Mouse (Mus musculus): ENCODE results near the gene A130010J15Rik. TPM values are rescaled to one million over a fixed set of nuclear protein-coding genes. Genes with fewer than 3 reads are reported as not detected.

Gene A130010J15Rik
- total RNA-seq, 1 experiment from 2014 or later = 2.8 TPM

GRCm38 (mm10) chr1:193200640-193201382 lies 33.0 kb downstream of the A130010J15Rik start:
- no peak for DNase-seq

- DNase-seq = peak; percentile 32
Observed at GRCm38 (mm10) chr1:193201383-193201778, 33.5 kb downstream of the A130010J15Rik start, which contains the start of gene Traf3ip3. Gene Traf3ip3, minus strand, starts transcription at chr1:193201703.

GRCm38 (mm10) chr1:193203821-193204220 lies 36.0 kb downstream of the A130010J15Rik start:
- DNase-seq = no peak

GRCm38 (mm10) chr1:193205431-193205830 lies 37.6 kb downstream of the A130010J15Rik start:
- DNase-seq = no peak

- no peak for DNase-seq
Observed at GRCm38 (mm10) chr1:193207503-193207902, 39.7 kb downstream of the A130010J15Rik start, which contains the start of gene Lamb3. Gene Lamb3, plus strand, starts transcription at chr1:193207699.

GRCm38 (mm10) chr1:193208178-193208577 lies 40.3 kb downstream of the A130010J15Rik start:
- peak; percentile 63 for DNase-seq

GRCm38 (mm10) chr1:193211371-193211770 lies 43.5 kb downstream of the A130010J15Rik start:
- no peak for DNase-seq

GRCm38 (mm10) chr1:193214053-193214452 lies 46.2 kb downstream of the A130010J15Rik start:
- no peak for DNase-seq

- DNase-seq = no peak
Observed at GRCm38 (mm10) chr1:193216000-193216399, 48.2 kb downstream of the A130010J15Rik start.

GRCm38 (mm10) chr1:193220408-193220807 lies 52.6 kb downstream of the A130010J15Rik start:
- no peak for DNase-seq

GRCm38 (mm10) chr1:193225531-193225930 lies 57.7 kb downstream of the A130010J15Rik start:
- no peak for DNase-seq

GRCm38 (mm10) chr1:193226114-193226513 lies 58.3 kb downstream of the A130010J15Rik start:
- DNase-seq = no peak

GRCm38 (mm10) chr1:193226724-193227522 lies 59.1 kb downstream of the A130010J15Rik start:
- DNase-seq = peak; percentile 25

Other genes starting within 250 kb of the A130010J15Rik start
- gene Syt14, start 132.3 kb upstream of the A130010J15Rik start, total RNA-seq (2021) = 6.6 and 6.8 TPM in 2 replicates
- gene Diexf, start 37.8 kb upstream of the A130010J15Rik start, total RNA-seq (2021) = 18.9 and 19.5 TPM in 2 replicates
- gene Irf6, start 14.9 kb upstream of the A130010J15Rik start, total RNA-seq (2021) = 1.1 and 2.9 TPM in 2 replicates
- 5.0 and 22.9 TPM in 2 replicates for gene Traf3ip3, start 33.7 kb downstream of the A130010J15Rik start, total RNA-seq (2021)
- gene Lamb3, start 39.7 kb downstream of the A130010J15Rik start, total RNA-seq (2021) = 1.0 and 2.3 TPM in 2 replicates
- gene Hsd11b1, start 96.0 kb downstream of the A130010J15Rik start, total RNA-seq (2021) = 26.4 and 82.7 TPM in 2 replicates
- gene G0s2, start 105.2 kb downstream of the A130010J15Rik start, total RNA-seq (2021) = 163 and 182 TPM in 2 replicates
- gene Camk1g, start 202.3 kb downstream of the A130010J15Rik start, total RNA-seq (2021) = 0.56 and 0.60 TPM in 2 replicates

Measured in adrenal gland, postnatal 14 days (tissue).